Mouse (Mus musculus): ENCODE data around the gene Smagp. TPM values are rescaled to one million over a fixed set of nuclear protein-coding genes. Genes with fewer than 3 reads are reported as not detected.

Smagp gene
- total and polyA plus RNA-seq, 2 experiments from 2014 or later, result 4.3 to 5.8 TPM

GRCm38 (mm10) chr15:100666851-100667250 is 30.1 kb upstream of the Smagp start:
- H3K4me1 ChIP-seq (ENCODE audit: insufficient read depth, low read length), result no peaks in the 10 kb centered on the region
- 0 out of 2 replicates have a peak, but pooled peaks cover 2% of the 10 kb centered on the region for H3K27me3 ChIP-seq (ENCODE audit: insufficient read depth, low read length)
- WGBS, result 35% methylated on average over 12 of the region's 12 CpGs
- ATAC-seq (no peak), DNase-seq (ENCODE audit: low spot score) (no peak)
- no peaks in the 10 kb centered on the region for H3K9me3 ChIP-seq (ENCODE audit: low read length)
- H3K36me3 ChIP-seq (ENCODE audit: insufficient read depth, low read length), result no peaks in the 10 kb centered on the region
- no peak overlapping the region for H3K4me2 ChIP-seq (ENCODE audit: low read depth, low read length)
- no peak for TF ChIP-seq CTCF (IDR thresholded peaks at IDR 0.05; ENCODE audit: low read depth)
- no peak overlapping the region for H3K4me3 ChIP-seq (ENCODE audit: low read length)
- H3K9ac ChIP-seq (replicated peaks; ENCODE audit: low read length), result no peak overlapping the region
- H3K27ac ChIP-seq, result no peak overlapping the region

GRCm38 (mm10) chr15:100666219-100666696 is 29.5 kb upstream of the Smagp start:
- no peak overlapping the region for H3K4me3 ChIP-seq (ENCODE audit: low read length)
- DNase-seq (ENCODE audit: low spot score) (no peak), ATAC-seq (no peak)
- no peak overlapping the region for H3K9ac ChIP-seq (replicated peaks; ENCODE audit: low read length)
- H3K4me2 ChIP-seq (ENCODE audit: low read depth, low read length), result no peak overlapping the region
- H3K27me3 ChIP-seq (ENCODE audit: insufficient read depth, low read length), result 0 out of 2 replicates have a peak, but pooled peaks cover 2% of the 10 kb centered on the region
- H3K27ac ChIP-seq, result no peak overlapping the region
- H3K9me3 ChIP-seq (ENCODE audit: low read length), result no peaks in the 10 kb centered on the region
- H3K4me1 ChIP-seq (ENCODE audit: insufficient read depth, low read length), result no peaks in the 10 kb centered on the region
- WGBS, result 7% methylated on average over 7 of the region's 7 CpGs
- H3K36me3 ChIP-seq (ENCODE audit: insufficient read depth, low read length), result no peaks in the 10 kb centered on the region
- no peak for TF ChIP-seq CTCF (IDR thresholded peaks at IDR 0.05; ENCODE audit: low read depth)

- DNase-seq (ENCODE audit: low spot score), result peak; percentile 48
- H3K9me3 ChIP-seq (ENCODE audit: low read length), result no peaks in the 10 kb centered on the region
- 45% methylated on average over 9 of the region's 9 CpGs for WGBS
- no peaks in the 10 kb centered on the region for H3K4me1 ChIP-seq (ENCODE audit: insufficient read depth, low read length)
- no peak overlapping the region for H3K9ac ChIP-seq (replicated peaks; ENCODE audit: low read length)
- ATAC-seq, result no peak
- no peak overlapping the region for H3K4me2 ChIP-seq (ENCODE audit: low read depth, low read length)
- TF ChIP-seq CTCF (IDR thresholded peaks at IDR 0.05; ENCODE audit: low read depth), result no peak
- no peaks in the 10 kb centered on the region for H3K36me3 ChIP-seq (ENCODE audit: insufficient read depth, low read length)
- no peak overlapping the region for H3K27ac ChIP-seq
- H3K4me3 ChIP-seq (ENCODE audit: low read length), result no peak overlapping the region
- H3K27me3 ChIP-seq (ENCODE audit: insufficient read depth, low read length), result 0 out of 2 replicates have a peak, but pooled peaks cover 2% of the 10 kb centered on the region
These were observed 28.9 kb upstream of the Smagp start for GRCm38 (mm10) chr15:100665411-100666218.

- H3K4me1 ChIP-seq (ENCODE audit: insufficient read depth, low read length), result no peaks in the 10 kb centered on the region
- DNase-seq (ENCODE audit: low spot score) (no peak), ATAC-seq (no peak)
- no peak overlapping the region for H3K9ac ChIP-seq (replicated peaks; ENCODE audit: low read length)
- no peaks in the 10 kb centered on the region for H3K9me3 ChIP-seq (ENCODE audit: low read length)
- H3K4me2 ChIP-seq (ENCODE audit: low read depth, low read length), result no peak overlapping the region
- H3K27ac ChIP-seq, result no peak overlapping the region
- TF ChIP-seq CTCF (IDR thresholded peaks at IDR 0.05; ENCODE audit: low read depth), result no peak
- H3K36me3 ChIP-seq (ENCODE audit: insufficient read depth, low read length), result no peaks in the 10 kb centered on the region
- 0 out of 2 replicates have a peak, but pooled peaks cover 2% of the 10 kb centered on the region for H3K27me3 ChIP-seq (ENCODE audit: insufficient read depth, low read length)
- no peak overlapping the region for H3K4me3 ChIP-seq (ENCODE audit: low read length)
- WGBS, result 80% methylated on average over 9 of the region's 9 CpGs
These were observed 28.1 kb upstream of the Smagp start for GRCm38 (mm10) chr15:100664813-100665274.

GRCm38 (mm10) chr15:100660805-100661204 is 24.1 kb upstream of the Smagp start:
- DNase-seq (ENCODE audit: low spot score) (no peak), ATAC-seq (no peak)
- Histone ChIP-seq H3K27me3 (ENCODE audit: insufficient read depth, low read length) (no peaks in the 10 kb centered on the region), H3K4me2 (ENCODE audit: low read depth, low read length) (no peak overlapping the region), H3K9me3 (ENCODE audit: low read length) (no peaks in the 10 kb centered on the region), H3K4me1 (ENCODE audit: insufficient read depth, low read length) (no peaks in the 10 kb centered on the region), H3K9ac (replicated peaks; ENCODE audit: low read length) (no peak overlapping the region), H3K36me3 (ENCODE audit: insufficient read depth, low read length) (no peaks in the 10 kb centered on the region), H3K27ac (no peak overlapping the region), H3K4me3 (ENCODE audit: low read length) (no peak overlapping the region)
- 87% methylated on average over 5 of the region's 5 CpGs for WGBS
- no peak for TF ChIP-seq CTCF (IDR thresholded peaks at IDR 0.05; ENCODE audit: low read depth)

GRCm38 (mm10) chr15:100660306-100660705 is 23.6 kb upstream of the Smagp start:
- peak; percentile 23 for DNase-seq (ENCODE audit: low spot score)
- no peak for ATAC-seq
- no peak overlapping the region for H3K27ac ChIP-seq
- 68% methylated on average over 9 of the region's 9 CpGs for WGBS
- H3K4me2 ChIP-seq (ENCODE audit: low read depth, low read length), result no peak overlapping the region
- H3K27me3 ChIP-seq (ENCODE audit: insufficient read depth, low read length), result no peaks in the 10 kb centered on the region
- TF ChIP-seq CTCF (IDR thresholded peaks at IDR 0.05; ENCODE audit: low read depth), result no peak
- no peak overlapping the region for H3K9ac ChIP-seq (replicated peaks; ENCODE audit: low read length)
- H3K9me3 ChIP-seq (ENCODE audit: low read length), result no peaks in the 10 kb centered on the region
- no peaks in the 10 kb centered on the region for H3K36me3 ChIP-seq (ENCODE audit: insufficient read depth, low read length)
- H3K4me3 ChIP-seq (ENCODE audit: low read length), result no peak overlapping the region
- no peaks in the 10 kb centered on the region for H3K4me1 ChIP-seq (ENCODE audit: insufficient read depth, low read length)

GRCm38 (mm10) chr15:100655201-100655600 is 18.5 kb upstream of the Smagp start:
- TF ChIP-seq CTCF (IDR thresholded peaks at IDR 0.05; ENCODE audit: low read depth), result no peak
- no peaks in the 10 kb centered on the region for H3K27me3 ChIP-seq (ENCODE audit: insufficient read depth, low read length)
- no peak overlapping the region for H3K9ac ChIP-seq (replicated peaks; ENCODE audit: low read length)
- ATAC-seq (no peak), DNase-seq (ENCODE audit: low spot score) (no peak)
- 84% methylated on average over 5 of the region's 5 CpGs for WGBS
- no peaks in the 10 kb centered on the region for H3K4me1 ChIP-seq (ENCODE audit: insufficient read depth, low read length)
- no peaks in the 10 kb centered on the region for H3K36me3 ChIP-seq (ENCODE audit: insufficient read depth, low read length)
- no peak overlapping the region for H3K4me2 ChIP-seq (ENCODE audit: low read depth, low read length)
- H3K9me3 ChIP-seq (ENCODE audit: low read length), result no peaks in the 10 kb centered on the region
- no peak overlapping the region for H3K4me3 ChIP-seq (ENCODE audit: low read length)
- no peak overlapping the region for H3K27ac ChIP-seq

Data from hindbrain, postnatal 0 days (tissue).